Mouse (Mus musculus): ENCODE results near the gene Myh7b.

GRCm38 (mm10) chr2:155635961-155636360 is 24.9 kb downstream of the Myh7b start:
- no peak for TF ChIP-seq CTCF (IDR thresholded peaks at IDR 0.05; ENCODE audit: extremely low read depth, insufficient read depth, insufficient read length, insufficient replicate concordance)
- no peak for TF ChIP-seq POLR2A (IDR thresholded peaks at IDR 0.05; ENCODE audit: low read depth, low read length)

Measured in spleen, adult 2 months (tissue).